9 mouse cellular contexts compared by ENCODE assay signal in the genomic region with DNA sequence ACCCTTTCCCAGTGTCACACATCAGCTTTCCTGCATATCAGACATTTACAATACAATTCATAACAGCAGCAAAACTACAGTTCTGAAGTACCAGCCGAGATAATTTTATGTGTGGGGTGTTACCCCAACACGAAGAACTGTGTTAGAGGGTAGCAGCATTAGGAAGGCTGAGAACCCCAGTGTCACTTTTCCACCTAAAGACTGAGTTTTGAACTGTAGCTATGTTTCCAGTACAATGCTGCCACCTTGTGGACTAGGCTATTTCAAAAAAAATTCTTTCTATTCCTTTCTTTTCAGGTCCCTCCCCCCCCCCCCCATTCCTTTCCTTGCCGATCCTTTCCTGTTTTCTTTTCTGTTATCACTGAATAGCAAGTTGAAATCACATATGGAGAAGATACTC. TPM values are rescaled to one million over a fixed set of nuclear protein-coding genes. Genes with fewer than 3 reads are reported as not detected.
DNase-seq lines count a peak whose midpoint lies in the region; TF ChIP-seq lines count a peak whose summit lies in the region.
"Had no signal": no experiment of that assay in that cellular context is flagged by ENCODE, and none has a peak within 500 bp of the region (broad histone marks: within the 10 kb centered on the region; RNA-seq: fewer than 3 reads in every experiment).

No protein-coding gene starts in this region.

- no peak for TF ChIP-seq POLR2A in bone marrow, adult 2 months (IDR thresholded peaks at IDR 0.05; ENCODE audit: borderline replicate concordance, control insufficient read depth, low read depth, low read length)

- H3K4me1 ChIP-seq in bone marrow, adult 2 months (ENCODE audit: control insufficient read depth, insufficient read depth, low read length): no peaks in the 10 kb centered on the region

- H3K27ac ChIP-seq in bone marrow, adult 2 months (ENCODE audit: control insufficient read depth, insufficient read depth, low read depth, low read length, poor library complexity): no peak overlapping the region

- 0 out of 2 replicates have a peak, but pooled peaks have one; percentile 11 for TF ChIP-seq CTCF in bone marrow, adult 2 months (IDR thresholded peaks at IDR 0.05; ENCODE audit: control insufficient read depth, insufficient read depth, low read length)

- DNase-seq in heart, adult 18-20 months: peak; percentile 18 to 59
- no peak for DNase-seq in heart, postnatal 25 days (ENCODE audit: low spot score)
- DNase-seq in right cerebral cortex, adult 18-20 months: peak; percentile 23
- DNase-seq in right cerebral cortex, postnatal 25 days: no peak
- peak; percentile 68 for DNase-seq in induced T-regulatory cell, adult 2 months (ENCODE audit: low read depth)
- DNase-seq in lung, postnatal 36 days: peak; percentile 78
- no peak for DNase-seq in adrenal gland, postnatal 4 days (ENCODE audit: low spot score in 2 of 2)

- WGBS in bone marrow, adult 2 months: 19% methylated on average over 3 of the region's 3 CpGs

- no peak overlapping the region for H3K4me3 ChIP-seq in bone marrow, adult 2 months (replicated peaks; ENCODE audit: control insufficient read depth, low read depth, low read length)

- intact Hi-C loops in heart, postnatal 25 days (cut with DNase I): loop anchor here (1.0 to 5.0 kb wide), 2 partner anchors 52 to 266 kb away; no protein-coding TSS in a partner anchor

RNA-seq across cellular contexts. Expression of gene Asb11, which starts 12.4 kb away (rescaled TPM):
- total RNA-seq in heart, adult 18-20 months (2021): 100 to 1,000 TPM; 137 to 162 TPM
- total RNA-seq in heart, postnatal 25 days (2021): 100 to 1,000 TPM in 1 of 2 experiments, 10 to 100 TPM in 1; 97.6 to 139 TPM
- not detected in 2 replicates for polyA plus RNA-seq in bone marrow, adult 2 months (2011; ENCODE audit: insufficient read depth, insufficient read length, low replicate concordance, missing spikeins)
- total RNA-seq in adrenal gland, postnatal 4 days (2021): under 1 TPM in 1 of 2 experiments, not detected in 1; 0.62 TPM

RNA-seq across cellular contexts. Expression of gene Piga, which starts 29.6 kb away (rescaled TPM):
- total RNA-seq in heart, adult 18-20 months (2021): 1 to 10 TPM; 2.1 to 2.8 TPM
- 1 to 10 TPM; 2.3 to 3.1 TPM for total RNA-seq in heart, postnatal 25 days (2021)
- 13.0 and 14.4 TPM in 2 replicates for polyA plus RNA-seq in bone marrow, adult 2 months (2011; ENCODE audit: insufficient read depth, insufficient read length, low replicate concordance, missing spikeins)
- 10 to 100 TPM; 12.0 to 14.2 TPM for total RNA-seq in adrenal gland, postnatal 4 days (2021)

RNA-seq across cellular contexts. Expression of gene Asb9, which starts 56.9 kb away (rescaled TPM):
- not detected for total RNA-seq in heart, adult 18-20 months (2021)
- not detected for total RNA-seq in heart, postnatal 25 days (2021)
- not detected in 2 replicates for polyA plus RNA-seq in bone marrow, adult 2 months (2011; ENCODE audit: insufficient read depth, insufficient read length, low replicate concordance, missing spikeins)
- total RNA-seq in adrenal gland, postnatal 4 days (2021): 1 to 10 TPM in 1 of 2 experiments, not detected in 1; 3.5 TPM
- total RNA-seq: layer of hippocampus, adult 18-20 months had no signal

Comparison
In these comparisons a context has a peak if more than half of its experiments do, and no peak if none do; other contexts are left out.
1. DNase-seq: peak in heart, adult 18-20 months (2 of 2), right cerebral cortex, adult 18-20 months (single experiment), induced T-regulatory cell, adult 2 months (single experiment) and lung, postnatal 36 days (single experiment); none in heart, postnatal 25 days (single experiment), right cerebral cortex, postnatal 25 days (single experiment) and adrenal gland, postnatal 4 days (0 of 2).
2. RNA of gene Asb11, which starts 12.4 kb away (total RNA-seq): 137 to 162 TPM in heart, adult 18-20 months and 97.6 to 139 TPM in heart, postnatal 25 days; 0.62 TPM in adrenal gland, postnatal 4 days; every median in the first group is over 10 times any median in the second.